Mouse (Mus musculus): Measurements from ENCODE around the gene Wls. TPM values are rescaled to one million over a fixed set of nuclear protein-coding genes. Genes with fewer than 3 reads are reported as not detected.

Gene Wls
- 52.4 and 61.0 TPM in 2 replicates for polyA plus RNA-seq (2015; fragmentation: Nextera tagmentation; extraction: Ambion mirVana)

DNA sequence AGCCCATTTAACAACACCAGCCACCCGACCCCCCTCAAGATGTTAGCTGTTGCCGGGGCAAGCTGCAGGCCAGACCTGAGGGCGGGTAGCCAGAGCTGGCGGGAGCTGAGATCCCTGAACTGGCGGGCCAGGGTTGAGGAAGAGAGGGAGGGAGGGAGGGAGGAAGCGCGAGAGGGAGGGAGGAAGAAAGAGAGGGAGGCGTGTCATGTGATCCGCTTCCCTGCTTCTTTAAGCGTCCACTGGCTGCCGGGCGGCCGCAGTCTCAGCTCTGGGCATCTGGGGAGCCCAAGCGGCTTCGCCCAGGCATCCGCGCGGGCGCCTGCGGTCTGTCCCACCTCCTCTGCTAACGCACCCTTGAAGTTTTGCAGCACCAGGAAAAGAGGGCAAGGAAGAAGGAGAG, at the start of gene Wls:
Wls (plus strand) TSS at position 192 of the 400 bp plus-strand sequence.

Other genes with a start within 250 kb of the Wls start
- gene Rpe65, start 240.5 kb upstream of the Wls start, polyA plus RNA-seq (2015; fragmentation: Nextera tagmentation; extraction: Ambion mirVana) = not detected in 2 replicates